Mouse (Mus musculus) liver, postnatal 0 days (tissue): ENCODE data around the gene Mboat7. TPM values are rescaled to one million over a fixed set of nuclear protein-coding genes. Genes with fewer than 3 reads are reported as not detected.

Source experiments
- ATAC-seq: fragments of 200-750 bp; cut with Nextera tagmentation; 2 replicates; pipeline ENCODE4 v1.8.0; 2017; ENCODE audit warnings: mild to moderate bottlenecking, moderate library complexity
- DNase-seq: peaks from one replicate; pipeline ENCODE4 v3.0.0-alpha.2; 2016
- H3K27ac ChIP-seq: fragments of 300-500 bp; sonication (generic); 2 replicates; pipeline ENCODE4 v1.5.1; 2014; ENCODE audit warnings: antibody characterized with exemption, moderate library complexity, mild to moderate bottlenecking, low read depth
- H3K27me3 ChIP-seq: fragments of 300-500 bp; sonication (generic); 2 replicates; pipeline ENCODE4 v1.6.1; 2014; ENCODE audit warnings: low read length, control low read depth, mixed read lengths; ENCODE audit not compliant: insufficient read depth
- H3K36me3 ChIP-seq: fragments of 300-500 bp; sonication (generic); replicated peaks from 2 replicates; pipeline ENCODE4 v1.6.1; 2014; ENCODE audit warnings: mild to moderate bottlenecking, control low read depth, low read length, moderate library complexity, mixed read lengths; ENCODE audit not compliant: insufficient read depth
- H3K4me1 ChIP-seq: fragments of 300-500 bp; sonication (generic); 2 replicates; pipeline ENCODE4 v1.6.1; 2014; ENCODE audit warnings: antibody characterized with exemption, mild to moderate bottlenecking, control low read depth; ENCODE audit not compliant: insufficient read depth
- H3K4me2 ChIP-seq: fragments of 300-500 bp; sonication (generic); 2 replicates; pipeline ENCODE4 v1.6.1; 2014; ENCODE audit warnings: low read depth, mild to moderate bottlenecking, low read length, moderate library complexity, mixed read lengths
- H3K4me3 ChIP-seq: fragments of 300-500 bp; sonication (generic); 2 replicates; pipeline ENCODE4 v1.5.1; 2014; ENCODE audit warnings: low read depth, low read length
- H3K9ac ChIP-seq: fragments of 300-500 bp; sonication (generic); replicated peaks from 2 replicates; pipeline ENCODE4 v1.6.1; 2014; ENCODE audit warnings: mild to moderate bottlenecking, moderate library complexity
- H3K9me3 ChIP-seq: fragments of 300-500 bp; sonication (generic); 2 replicates; pipeline ENCODE4 v1.6.1; 2016; ENCODE audit warnings: mild to moderate bottlenecking, control low read depth, low read length, mixed read lengths
- CTCF ChIP-seq: sonication (generic); IDR thresholded peaks from 2 replicates; pipeline ENCODE4 v1.5.1; 2016; ENCODE audit warnings: antibody characterized with exemption, low read depth
- EP300 ChIP-seq: IDR thresholded peaks from 2 replicates; pipeline ENCODE4 v1.6.1; 2016; ENCODE audit warnings: antibody characterized with exemption, low read depth, mild to moderate bottlenecking
- WGBS: fragments of 180-500 bp; shearing (Covaris S2); extraction: QIAGEN DNeasy Blood & Tissue Kit; methylation state at CpG from one replicate; pipeline ENCODE4 v1.1.7; 2014; ENCODE audit not compliant: insufficient replicate concordance; 5-methylcytosine and 5-hydroxymethylcytosine counted together
- polyA plus RNA-seq: library from polyadenylated mRNA; unstranded; fragments of >200 nt; fragmentation: Nextera tagmentation; extraction: Ambion mirVana; gene quantifications from 2 replicates; pipeline ENCODE4 v1.2.1, GENCODE M21; 2015

The Mboat7 gene
- polyA plus RNA-seq, 1 experiment from 2014 or later = 14.8 TPM

DNA sequence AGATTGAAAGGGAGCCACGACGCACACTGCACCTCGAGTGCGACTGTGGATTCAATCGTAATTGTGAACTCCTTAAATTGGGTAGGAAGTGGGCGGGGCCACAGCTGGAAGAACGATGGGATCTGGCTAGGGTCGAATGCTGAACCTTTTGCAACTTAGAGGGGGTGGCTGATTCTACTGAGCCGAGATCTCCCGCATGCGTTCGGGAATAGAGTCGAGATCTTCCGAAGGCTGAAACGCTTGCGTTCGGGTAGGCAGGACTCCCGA is 419 bp upstream of the Mboat7 start:
- peak overlapping the region; percentile 93 for H3K4me2 ChIP-seq
- H3K27me3 ChIP-seq = no peaks in the 10 kb centered on the region
- H3K4me3 ChIP-seq = peak overlapping the region; percentile 73
- TF ChIP-seq CTCF = no peak
- TF ChIP-seq EP300 = no peak
- DNase-seq (no peak), ATAC-seq (no peak; the same call in 1 of the 2 replicates)
- H3K9me3 ChIP-seq = no peaks in the 10 kb centered on the region
- peak overlapping the region; percentile 88 for H3K27ac ChIP-seq
- peaks cover 19% of the 10 kb centered on the region for H3K4me1 ChIP-seq
- peaks cover 10% of the 10 kb centered on the region for H3K36me3 ChIP-seq
- peak overlapping the region; percentile 79 for H3K9ac ChIP-seq
- under 1% methylated on average over 18 of the region's 18 CpGs for WGBS

DNA sequence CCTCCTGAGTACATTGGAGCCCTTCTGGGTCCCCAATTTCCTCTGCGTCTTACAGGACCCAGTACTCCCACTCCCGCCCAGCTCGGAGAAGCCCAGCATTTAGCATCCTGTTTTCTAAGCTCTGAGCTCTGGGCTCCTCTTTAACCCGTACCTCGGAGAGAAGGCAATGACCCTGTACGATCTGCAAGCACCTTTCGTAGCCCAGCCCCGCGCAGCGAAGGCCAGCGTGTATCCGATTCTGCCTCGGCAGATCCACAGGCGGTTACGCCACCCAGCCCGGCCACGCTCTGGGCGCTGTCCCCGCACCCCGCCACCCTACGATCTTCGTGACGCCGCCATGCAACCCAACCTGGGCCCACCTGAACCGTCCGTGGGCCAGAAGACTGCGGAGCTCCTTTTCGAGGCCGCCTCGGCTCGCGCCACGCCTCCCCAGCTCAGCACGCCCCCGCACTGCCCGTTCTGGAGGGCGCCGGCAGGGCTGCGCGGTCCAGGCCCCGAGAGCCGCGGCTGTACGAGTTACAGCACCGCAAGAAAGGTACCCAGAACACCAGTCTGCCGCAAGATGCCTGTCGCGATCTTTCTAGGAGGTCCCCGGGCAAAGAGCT is 839 bp downstream of the Mboat7 start, which contains the start of gene Tsen34:
Tsen34 (plus strand) TSS at position 482 of the 605 bp plus-strand sequence.
- TF ChIP-seq CTCF = peak; percentile 40
- no peak for TF ChIP-seq EP300
- Histone ChIP-seq H3K4me2 (peak within 1 kb of the TSS; percentile 93), H3K4me3 (peak within 1 kb of the TSS; percentile 73), H3K27me3 (no peaks in the 10 kb centered on the region), H3K9me3 (no peaks in the 10 kb centered on the region), H3K9ac (peak within 1 kb of the TSS; percentile 79), H3K4me1 (peaks cover 19% of the 10 kb centered on the region), H3K36me3 (peaks cover 7% of the 10 kb centered on the region), H3K27ac (peak within 1 kb of the TSS; percentile 88)
- ATAC-seq (peak; percentile 40), DNase-seq (no peak)
- WGBS = under 1% methylated on average over 49 of the region's 49 CpGs

DNA sequence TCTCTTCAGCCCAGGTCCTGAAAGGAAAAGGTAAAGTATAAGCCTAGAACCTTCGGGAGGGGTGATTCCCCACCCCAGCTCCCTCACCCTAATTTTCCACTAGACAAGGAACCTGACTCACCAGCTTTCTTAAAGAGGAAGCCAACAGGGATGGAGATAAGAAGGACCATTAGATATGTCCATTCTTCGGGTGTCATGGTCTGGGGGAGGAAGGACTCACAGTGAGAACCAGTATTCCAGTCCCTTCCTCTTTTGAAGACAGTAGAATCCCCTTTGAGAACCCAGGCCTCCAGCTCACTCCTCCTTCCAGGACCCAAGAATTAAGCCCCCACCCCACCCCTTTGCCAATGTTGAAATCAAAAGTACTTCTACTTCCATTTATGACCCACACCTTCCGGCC is 1.4 kb downstream of the Mboat7 start:
- TF ChIP-seq CTCF (no peak), EP300 (no peak)
- H3K9me3 ChIP-seq = no peaks in the 10 kb centered on the region
- H3K4me1 ChIP-seq = peaks cover 19% of the 10 kb centered on the region
- peak overlapping the region; percentile 93 for H3K4me2 ChIP-seq
- ATAC-seq (no peak), DNase-seq (no peak)
- 0 out of 2 replicates have a peak overlapping the region, but pooled peaks have one; percentile 88 for H3K27ac ChIP-seq
- 15% methylated on average over 3 of the region's 3 CpGs for WGBS
- peak overlapping the region; percentile 79 for H3K9ac ChIP-seq
- H3K27me3 ChIP-seq = no peaks in the 10 kb centered on the region
- peak overlapping the region; percentile 73 for H3K4me3 ChIP-seq
- H3K36me3 ChIP-seq = peaks cover 11% of the 10 kb centered on the region

DNA sequence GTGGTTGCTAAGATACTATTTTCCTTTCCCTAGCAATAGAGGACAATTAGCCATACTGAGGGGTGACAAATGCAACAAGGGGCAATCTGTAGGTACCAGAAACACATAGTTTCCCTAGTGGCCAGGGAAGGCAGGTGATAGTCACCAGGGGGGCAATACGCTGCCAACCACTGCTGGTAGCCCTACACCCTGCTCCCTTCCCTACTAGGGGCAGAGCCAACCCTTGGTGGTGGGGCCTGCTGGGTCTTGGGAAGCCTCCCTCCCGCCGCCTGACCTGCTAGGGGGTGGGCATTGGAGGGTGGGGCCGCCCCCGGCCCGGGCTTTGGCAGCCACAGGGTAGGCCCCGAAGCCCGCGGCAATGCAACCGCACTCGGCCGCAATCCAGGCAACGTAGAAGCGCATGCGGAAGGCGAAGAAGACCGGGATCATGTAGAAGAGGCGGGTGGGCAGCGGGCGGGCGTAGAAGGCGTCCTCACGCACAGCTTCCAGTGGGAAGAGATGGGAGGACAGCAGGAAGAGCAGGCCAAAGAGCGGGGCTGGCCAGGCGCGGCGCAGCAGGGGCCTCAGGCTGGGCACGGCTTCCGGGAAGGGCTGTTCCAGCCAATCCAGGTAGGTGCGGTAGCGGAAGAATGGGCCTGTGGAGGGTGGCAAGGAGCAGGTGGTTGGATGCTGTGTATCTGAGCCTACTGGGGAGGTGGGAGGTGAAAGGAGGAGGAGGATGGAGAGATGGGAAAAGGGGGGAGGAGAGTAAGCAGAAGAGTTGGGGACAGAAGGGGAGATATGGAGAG is 7.7 kb downstream of the Mboat7 start:
- WGBS = 87% methylated on average over 31 of the region's 31 CpGs
- DNase-seq = no peak

DNA sequence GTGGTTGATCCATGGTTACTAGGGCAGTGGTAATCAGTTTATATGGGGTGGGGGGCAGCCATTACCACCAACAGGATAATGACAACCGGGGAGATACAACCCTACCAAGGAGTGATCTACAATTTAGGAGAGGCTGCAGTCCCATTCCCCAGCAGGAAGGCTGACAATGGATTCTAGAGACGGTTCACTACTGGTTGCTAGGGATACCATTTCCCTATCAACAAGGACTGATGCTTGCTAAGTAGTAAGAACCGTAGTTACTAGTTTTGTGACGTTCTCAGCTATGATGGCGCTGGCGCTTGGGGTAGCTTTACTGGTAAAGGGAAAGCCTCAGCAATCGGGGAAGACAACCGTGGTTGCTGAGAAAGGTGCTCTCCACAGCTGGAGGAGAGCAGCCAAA is 8.6 kb downstream of the Mboat7 start:
- no peak for DNase-seq

More for the DNA sequence above, 7.7 kb downstream of the Mboat7 start:
- H3K36me3 ChIP-seq = peaks cover 27% of the 10 kb centered on the region
- no peaks in the 10 kb centered on the region for H3K27me3 ChIP-seq
- no peak overlapping the region for H3K4me2 ChIP-seq
- TF ChIP-seq CTCF (no peak), EP300 (no peak)
- H3K9me3 ChIP-seq = no peaks in the 10 kb centered on the region
- no peak for ATAC-seq
- H3K27ac ChIP-seq = no peak overlapping the region
- H3K9ac ChIP-seq = no peak overlapping the region
- no peaks in the 10 kb centered on the region for H3K4me1 ChIP-seq
- no peak overlapping the region for H3K4me3 ChIP-seq

DNA sequence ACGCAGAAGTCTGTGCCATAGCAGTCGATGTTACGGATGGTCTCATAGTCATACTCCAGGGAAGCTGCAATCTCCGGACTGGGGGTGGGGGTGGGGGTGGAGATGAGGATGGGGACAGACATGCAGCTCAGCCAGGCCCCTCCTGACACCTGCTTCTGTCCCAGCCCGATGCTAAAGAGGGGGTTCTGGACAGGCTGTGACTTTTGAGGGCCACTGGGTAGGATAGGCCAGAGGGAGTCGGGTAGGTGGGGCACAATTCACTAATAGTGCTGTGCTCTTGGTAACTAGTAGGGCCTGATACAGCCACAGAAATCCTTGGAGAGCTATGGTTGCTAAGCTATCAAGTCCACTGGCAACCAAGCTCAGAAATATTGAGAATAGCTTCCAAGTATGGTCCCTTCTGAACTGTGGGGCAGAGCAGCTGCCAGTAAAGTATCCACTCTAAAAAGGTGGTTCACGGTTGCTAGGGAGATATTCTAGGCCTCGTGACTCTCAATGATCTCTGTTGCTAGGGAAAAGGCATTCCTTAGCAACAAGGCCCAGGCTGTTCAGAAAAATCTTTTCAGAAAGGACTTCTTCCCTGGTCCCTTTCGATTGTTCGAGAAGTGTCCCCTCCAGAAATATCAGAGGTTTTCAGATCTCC is 9.3 kb downstream of the Mboat7 start:
- no peak overlapping the region for H3K27ac ChIP-seq
- ATAC-seq (no peak), DNase-seq (no peak)
- H3K4me3 ChIP-seq = no peak overlapping the region
- no peak overlapping the region for H3K4me2 ChIP-seq
- no peaks in the 10 kb centered on the region for H3K4me1 ChIP-seq
- WGBS = 85% methylated on average over 10 of the region's 10 CpGs
- no peak overlapping the region for H3K9ac ChIP-seq
- TF ChIP-seq EP300 (no peak), CTCF (no peak)
- H3K9me3 ChIP-seq = no peaks in the 10 kb centered on the region
- peaks cover 27% of the 10 kb centered on the region for H3K36me3 ChIP-seq
- H3K27me3 ChIP-seq = no peaks in the 10 kb centered on the region

More for the DNA sequence above, 8.6 kb downstream of the Mboat7 start:
- H3K27ac ChIP-seq = no peak overlapping the region
- no peaks in the 10 kb centered on the region for H3K4me1 ChIP-seq
- no peak overlapping the region for H3K9ac ChIP-seq
- no peaks in the 10 kb centered on the region for H3K27me3 ChIP-seq
- H3K36me3 ChIP-seq = peaks cover 27% of the 10 kb centered on the region
- no peaks in the 10 kb centered on the region for H3K9me3 ChIP-seq
- ATAC-seq = no peak
- H3K4me3 ChIP-seq = no peak overlapping the region
- no peak overlapping the region for H3K4me2 ChIP-seq
- no peak for TF ChIP-seq EP300
- WGBS = 86% methylated on average over 8 of the region's 8 CpGs
